Mouse (Mus musculus) embryonic fibroblast, embryonic 13.5 days (primary cell): Measurements from ENCODE around the gene Lrrn4cl.

Experiments used
- CTCF ChIP-seq: IDR thresholded peaks from 2 replicates; pipeline ENCODE4 v1.5.1; 2011; ENCODE audit warnings: mild to moderate bottlenecking, control low read depth, low read length, moderate library complexity, borderline replicate concordance; ENCODE audit not compliant: insufficient read depth
- POLR2A ChIP-seq: IDR thresholded peaks from 2 replicates; pipeline ENCODE4 v1.6.1; 2011; ENCODE audit warnings: low read depth, mild to moderate bottlenecking, control low read depth, low read length, moderate library complexity

DNA sequence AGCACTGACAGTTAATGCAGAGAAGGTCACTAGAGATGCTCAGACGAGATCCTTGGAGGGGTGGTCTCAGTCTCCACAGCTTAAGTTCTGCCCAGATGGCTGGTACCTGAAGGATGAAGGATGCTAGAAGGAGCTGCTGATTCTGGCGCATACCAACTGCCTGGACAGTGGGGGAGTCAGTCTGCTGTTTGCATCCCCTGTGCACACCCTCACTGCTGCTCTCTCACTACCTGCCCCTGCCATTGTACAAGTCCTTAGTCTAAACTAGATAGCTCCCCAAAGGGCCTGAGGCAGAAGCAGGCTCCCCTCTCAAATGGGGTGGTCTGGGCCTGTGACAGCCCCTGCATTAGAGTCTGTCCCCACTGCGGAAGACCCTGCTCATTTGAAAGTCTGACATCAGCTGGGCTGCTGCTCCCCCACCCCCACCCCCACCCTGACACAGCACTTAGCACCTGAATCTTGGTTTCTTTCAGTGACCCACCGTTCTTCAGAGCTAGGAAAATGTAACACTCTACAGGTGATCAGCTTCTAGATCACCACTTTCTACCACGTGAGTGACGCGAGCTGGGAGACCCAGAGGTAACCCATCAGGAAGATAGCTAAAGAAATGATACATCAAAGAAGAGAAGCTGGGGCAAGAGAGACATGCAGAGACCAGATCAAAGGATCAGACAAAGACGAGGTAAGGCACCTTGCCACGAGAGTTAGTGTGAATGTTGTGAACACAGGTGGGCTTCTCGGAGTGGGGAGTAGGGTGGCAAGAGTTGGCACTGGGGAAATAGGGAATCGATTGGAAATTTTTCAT is 11.3 kb upstream of the Lrrn4cl start, which contains the start of gene Gng3:
- no peak for TF ChIP-seq CTCF
- no peak for TF ChIP-seq POLR2A
